Mouse (Mus musculus): ENCODE results near the gene Tpp2.
A peak's percentile ranks its signal among the peaks of the same experiment; 100 is the strongest.

Gene Tpp2

DNA sequence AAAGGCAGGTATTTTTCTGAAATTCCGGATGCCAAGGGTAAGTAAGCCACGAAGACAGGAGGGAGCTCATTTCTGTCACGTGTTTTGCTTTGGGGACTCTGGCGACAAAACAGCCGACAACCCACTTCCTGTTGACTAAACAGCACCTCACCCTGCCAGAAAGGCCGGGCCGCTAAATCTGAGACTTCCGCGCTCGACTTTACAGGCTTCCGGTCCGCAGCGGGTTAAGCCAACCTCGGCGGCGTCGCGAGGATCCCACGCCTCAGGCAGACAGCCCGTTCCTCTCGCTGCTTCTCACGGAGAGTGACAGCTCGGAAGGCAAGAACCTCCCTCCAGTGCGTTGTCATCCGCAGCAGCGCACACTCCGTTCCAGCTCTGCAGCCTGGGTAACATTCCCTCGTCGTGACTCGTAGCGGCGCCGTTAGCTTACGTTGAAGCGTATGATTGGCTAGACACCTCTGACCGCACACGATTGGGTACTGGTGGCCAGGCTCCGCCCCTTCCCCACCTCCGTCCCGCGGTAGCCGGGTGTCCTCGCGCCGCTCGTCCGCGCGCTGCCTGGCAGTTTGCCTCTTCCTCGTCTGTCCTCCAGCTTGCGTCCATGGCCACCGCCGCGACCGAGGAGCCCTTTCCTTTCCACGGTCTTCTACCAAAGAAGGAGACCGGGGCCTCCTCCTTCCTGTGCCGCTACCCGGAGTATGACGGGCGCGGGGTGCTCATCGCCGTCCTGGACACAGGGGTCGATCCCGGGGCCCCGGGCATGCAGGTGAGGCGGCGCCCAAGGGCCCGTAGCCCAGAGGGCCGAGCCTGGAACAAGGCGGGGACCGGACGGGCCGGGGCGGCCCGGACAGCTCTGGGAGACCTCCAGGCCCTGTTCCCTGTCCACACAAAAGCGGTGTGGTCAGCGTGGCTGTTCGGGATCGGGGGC lies at the start of gene Tpp2:
TSS of gene Tpp2 (plus strand) at position 160 of the 928 bp plus-strand sequence.
- peak; percentile 90 to 92 for DNase-seq (ENCODE audit: low spot score in 2 of 2)

DNA sequence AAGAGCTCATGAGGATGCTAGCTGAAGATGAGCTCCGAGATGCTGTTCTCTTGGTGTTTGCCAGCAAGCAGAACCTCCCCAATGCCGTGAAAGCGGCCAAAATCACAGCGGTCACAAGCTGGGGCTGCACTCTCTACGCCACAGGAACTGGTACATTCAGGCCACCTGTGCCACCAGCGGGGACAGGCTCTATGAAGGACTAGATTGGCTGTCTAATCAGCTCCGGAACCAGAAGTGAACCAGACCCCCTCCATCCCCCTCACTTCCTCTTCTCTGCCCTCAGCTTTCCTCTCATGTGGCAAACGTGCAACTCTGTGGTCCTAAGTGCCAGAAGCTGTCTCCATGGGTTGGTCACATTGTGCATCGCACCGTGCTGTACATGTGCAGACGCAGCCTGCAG lies 45.1 kb upstream of the Tpp2 start:
- DNase-seq (ENCODE audit: low spot score in 2 of 2): peak in 1 of 2 experiments; percentile 21

DNA sequence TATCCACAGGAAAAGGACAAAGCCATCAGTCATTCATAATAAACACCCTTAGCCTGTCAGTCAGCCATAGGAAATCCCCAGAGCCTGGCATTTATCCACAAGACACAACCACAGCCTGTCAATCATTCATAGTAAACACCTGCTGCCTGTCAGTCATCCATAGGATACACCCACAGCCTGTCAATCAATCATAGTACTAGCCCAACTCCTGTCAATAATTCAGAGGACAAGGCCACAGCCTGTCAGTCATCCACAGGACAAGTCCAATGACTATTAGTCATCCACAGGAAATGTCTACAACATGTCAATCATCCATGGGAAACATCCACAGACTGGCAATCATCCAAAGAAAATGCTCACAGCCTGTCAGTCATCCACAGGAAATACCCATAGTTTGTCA lies 37.7 kb upstream of the Tpp2 start:
- DNase-seq (ENCODE audit: low spot score in 2 of 2): no peak

DNA sequence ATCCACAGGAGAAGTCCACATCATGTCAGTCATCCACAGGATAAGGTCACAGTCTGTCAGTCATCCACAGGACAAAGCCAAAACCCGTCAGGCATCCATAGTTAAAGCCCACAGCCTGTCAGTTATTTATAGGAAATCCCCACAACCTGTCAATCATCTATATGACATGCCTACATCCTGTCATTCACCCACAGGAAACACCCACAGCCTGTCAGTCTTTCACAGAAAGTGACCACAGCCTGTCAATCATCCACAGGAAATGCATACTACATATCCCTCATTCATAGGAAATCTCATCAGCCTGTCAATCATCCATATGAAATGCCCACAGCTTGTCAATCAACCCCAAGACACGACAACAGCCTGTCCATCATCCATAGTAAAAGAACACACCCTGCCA lies 36.3 kb upstream of the Tpp2 start:
- no peak for DNase-seq (ENCODE audit: low spot score in 2 of 2)

DNA sequence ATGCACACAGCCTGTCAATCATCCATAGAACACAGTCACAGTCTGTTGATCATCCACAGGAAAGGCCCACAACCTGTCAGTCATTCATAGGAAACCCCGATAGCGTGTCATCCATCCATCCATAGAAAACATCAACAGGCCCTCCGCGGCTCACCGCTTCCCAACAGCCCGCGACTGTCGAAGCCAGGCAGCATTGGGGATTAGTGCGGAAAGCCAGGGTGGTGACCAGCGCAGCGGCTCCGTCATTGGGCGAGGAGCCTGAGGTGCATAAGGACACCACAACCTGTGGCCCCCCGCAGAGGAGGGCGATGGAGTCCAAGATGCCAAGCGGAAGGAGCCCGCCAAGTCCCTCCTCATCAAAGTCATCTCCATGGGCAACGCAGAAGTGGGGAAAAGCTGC lies 35.5 kb upstream of the Tpp2 start:
- no peak for DNase-seq (ENCODE audit: low spot score in 2 of 2)

DNA sequence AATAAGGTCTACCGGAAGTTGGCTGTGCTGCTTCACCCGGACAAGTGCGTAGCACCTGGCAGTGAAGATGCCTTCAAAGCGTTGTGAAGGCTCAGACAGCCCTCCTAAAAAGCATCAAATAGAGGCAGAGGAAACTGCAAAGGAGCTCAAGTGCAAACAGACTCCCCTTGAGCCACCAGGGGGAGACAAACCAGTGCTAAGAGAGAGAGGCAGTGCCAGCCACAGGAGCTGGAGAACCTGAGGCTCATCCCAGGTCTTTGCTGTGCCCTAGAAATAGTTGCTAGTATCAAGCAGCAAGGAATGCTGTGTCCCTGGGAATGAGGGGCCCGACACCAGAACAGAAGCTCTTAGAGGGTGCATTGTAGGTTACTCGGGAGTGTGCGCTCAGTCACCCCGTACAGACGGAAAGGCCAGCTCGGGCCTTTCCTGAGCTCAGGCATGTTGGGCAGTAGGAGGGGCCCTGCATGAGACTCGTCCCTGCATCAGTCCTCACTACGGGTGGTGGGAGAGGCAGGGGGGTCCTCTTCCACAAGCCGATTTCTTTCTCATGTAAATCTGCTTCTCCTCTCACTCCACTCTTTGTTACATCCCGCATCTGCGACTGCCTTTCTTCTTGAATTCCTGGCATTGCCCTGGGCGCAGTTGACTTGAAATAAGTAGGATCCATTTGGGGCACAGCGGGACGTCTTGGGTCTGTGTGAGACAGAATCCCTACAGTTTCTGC lies 34.3 kb upstream of the Tpp2 start:
- DNase-seq (ENCODE audit: low spot score in 2 of 2): peak; percentile 66 to 86

DNA sequence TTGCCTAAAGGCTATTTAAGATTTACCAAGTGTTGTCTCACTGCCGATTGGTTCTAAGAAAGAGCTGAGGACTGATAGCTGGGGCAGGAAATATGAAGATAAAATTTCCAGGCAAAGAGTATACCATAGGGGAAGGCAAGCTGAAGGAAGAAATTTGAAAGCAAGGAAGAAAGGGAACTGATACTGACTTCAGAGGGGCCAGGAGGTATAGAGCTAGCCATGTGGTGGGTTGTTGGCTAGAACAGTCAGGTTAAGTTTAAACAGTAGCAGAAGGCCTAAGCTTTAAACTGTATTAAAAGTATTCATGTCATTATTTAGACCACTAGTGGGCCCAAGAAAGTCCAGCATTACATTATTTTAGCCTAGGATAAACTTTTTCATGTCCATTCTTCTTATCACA lies 31.0 kb upstream of the Tpp2 start:
- no peak for DNase-seq (ENCODE audit: low spot score in 2 of 2)

DNA sequence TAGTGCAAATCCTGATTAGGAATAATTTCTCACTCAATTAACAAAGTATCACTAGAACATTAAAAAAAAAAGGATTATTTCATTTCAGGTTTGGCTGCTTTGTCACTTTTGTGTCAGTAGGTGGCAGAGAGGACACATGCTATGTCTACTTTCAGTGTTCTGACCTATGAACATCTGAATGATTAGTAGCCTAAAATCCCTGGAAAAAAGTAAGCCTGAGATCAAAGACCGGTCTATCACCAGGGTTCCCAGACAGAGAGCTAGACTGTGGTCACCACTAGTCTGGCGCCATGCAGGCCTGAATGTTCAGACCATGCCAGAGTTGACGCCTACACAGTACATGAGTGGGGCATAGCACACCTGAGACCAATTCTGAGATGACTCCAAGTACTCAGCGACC lies 30.6 kb upstream of the Tpp2 start:
- DNase-seq (ENCODE audit: low spot score in 2 of 2): no peak

DNA sequence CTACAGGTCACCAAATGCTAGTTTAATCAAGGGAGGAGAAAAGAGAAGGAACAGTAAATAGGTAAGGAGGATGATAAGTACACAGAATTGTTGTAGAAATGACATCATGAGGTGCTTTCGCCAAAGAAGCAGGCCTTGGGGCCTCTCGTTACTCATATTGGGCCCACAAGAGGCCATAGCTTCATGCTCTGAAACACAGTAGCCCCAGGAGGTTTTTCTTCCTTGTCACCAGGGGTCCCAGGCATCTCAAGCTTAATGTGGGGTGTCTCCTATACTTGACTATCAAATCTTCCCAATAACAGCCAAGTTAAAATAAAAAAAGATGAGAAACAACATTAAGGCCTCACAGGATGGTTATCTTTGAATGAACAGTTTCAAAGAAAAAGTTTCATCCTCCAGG lies 18.0 kb upstream of the Tpp2 start:
- DNase-seq (ENCODE audit: low spot score in 2 of 2): no peak

DNA sequence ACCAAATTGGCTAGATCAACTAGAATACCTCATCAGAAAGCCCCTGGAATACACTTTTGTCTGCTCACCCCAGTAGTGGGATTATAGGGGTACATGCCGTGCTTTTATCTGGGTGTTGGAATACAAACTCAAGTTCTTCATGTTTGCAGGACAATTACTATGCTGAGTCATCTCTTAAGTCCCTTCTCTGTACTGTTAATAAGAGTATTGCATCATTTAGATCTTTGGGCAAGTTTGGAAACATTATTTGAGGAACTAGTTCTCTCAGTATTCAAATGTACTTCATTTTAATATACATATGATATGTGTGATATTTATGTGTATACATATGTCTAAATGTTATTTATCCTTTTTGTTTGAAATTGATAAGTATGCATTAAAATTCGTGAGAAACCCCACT lies 16.6 kb upstream of the Tpp2 start:
- DNase-seq (ENCODE audit: low spot score in 2 of 2): no peak

DNA sequence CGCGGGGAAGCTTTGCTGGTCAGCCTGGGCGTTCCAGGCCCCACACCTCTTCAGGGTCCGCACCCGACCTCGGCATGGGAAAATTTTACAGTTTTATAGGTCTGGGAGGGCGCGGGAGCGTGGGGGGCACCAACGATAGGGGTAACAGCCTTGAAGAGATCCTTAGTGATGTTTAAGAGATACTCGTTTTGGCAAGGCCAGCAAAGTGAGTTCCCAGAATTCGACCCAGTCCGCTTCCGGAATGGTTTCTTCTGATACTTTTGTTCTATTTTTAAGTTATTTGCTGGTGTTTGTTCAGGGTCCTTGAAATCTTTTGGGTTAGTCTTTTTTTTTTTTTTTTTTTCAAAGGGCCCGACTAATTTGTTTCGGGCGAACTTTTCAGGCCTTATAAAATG lies 966 bp downstream of the Tpp2 start:
- no peak for DNase-seq (ENCODE audit: low spot score in 2 of 2)

DNA sequence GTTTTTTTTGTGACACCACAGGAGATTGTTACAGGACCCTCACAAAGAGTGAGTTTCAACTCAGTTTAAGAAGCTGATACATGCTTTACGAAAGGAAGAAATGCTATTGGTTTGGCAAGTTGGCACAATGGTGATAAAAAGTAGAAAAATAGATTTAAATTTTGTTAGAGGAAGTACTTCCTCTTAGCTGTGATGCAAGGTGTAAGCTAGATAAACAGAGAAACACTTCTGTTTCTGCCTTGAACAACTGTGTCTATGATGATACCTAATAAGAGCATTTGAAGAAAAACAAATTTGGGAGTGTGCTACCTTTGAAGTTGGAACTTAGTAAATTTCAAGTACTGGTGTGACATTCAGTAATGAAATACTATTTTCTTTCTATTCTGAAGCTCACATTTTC lies 5.9 kb downstream of the Tpp2 start:
- DNase-seq (ENCODE audit: low spot score in 2 of 2): no peak

DNA sequence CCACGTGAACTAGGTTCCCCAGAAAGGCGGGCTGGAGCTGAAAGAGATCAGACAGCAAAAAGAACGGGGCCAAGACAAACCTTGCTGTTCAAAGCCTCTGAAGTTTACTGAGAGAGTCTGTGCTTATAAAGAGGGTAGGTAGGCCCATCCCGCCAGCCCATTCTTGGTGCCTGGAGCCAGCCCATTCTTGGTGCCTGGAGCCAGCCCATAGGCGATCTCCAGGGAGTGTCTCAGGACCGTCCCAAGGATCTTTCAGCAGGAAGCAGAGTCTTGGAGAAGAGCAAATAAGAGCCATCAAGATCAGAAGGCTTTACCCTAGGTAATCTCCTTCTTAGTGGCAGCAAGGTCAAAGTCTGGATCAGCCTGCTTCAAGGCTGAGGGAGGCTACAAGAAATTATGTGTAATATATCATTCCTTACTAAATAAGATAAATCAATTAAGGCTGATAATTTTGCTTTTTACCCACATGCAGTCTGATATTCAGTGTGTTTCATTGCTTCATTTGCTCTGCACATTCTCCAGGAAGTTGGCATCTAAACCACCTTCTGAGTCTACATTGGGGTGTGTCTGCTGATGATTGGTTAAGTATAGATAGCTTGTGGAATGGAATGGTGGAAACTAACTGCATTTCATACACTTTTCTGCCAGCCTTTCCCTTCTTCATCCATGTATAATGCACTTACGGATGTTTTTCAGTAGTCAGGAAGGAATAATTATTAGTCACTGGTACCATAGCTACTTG lies 8.2 kb downstream of the Tpp2 start:
- DNase-seq (ENCODE audit: low spot score in 2 of 2): no peak

DNA sequence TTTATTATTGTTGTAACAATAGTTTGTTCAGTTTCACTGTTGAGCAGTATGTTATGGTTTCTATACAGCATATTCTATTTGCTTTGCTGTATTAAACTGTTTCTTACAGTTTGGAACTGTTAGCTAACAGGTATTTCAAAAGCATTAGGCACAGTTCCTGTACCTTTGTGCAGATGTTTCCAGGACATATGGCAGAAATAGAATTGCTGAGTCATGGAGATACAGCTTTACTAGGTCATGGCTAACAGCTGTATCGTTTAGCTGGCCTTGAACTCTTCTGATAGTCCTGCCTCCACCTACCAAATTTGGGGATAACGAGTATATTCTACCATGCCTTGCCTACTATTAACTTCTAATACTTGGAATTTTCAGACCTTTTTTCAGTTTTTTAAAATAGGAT lies 9.4 kb downstream of the Tpp2 start:
- DNase-seq (ENCODE audit: low spot score in 2 of 2): no peak

DNA sequence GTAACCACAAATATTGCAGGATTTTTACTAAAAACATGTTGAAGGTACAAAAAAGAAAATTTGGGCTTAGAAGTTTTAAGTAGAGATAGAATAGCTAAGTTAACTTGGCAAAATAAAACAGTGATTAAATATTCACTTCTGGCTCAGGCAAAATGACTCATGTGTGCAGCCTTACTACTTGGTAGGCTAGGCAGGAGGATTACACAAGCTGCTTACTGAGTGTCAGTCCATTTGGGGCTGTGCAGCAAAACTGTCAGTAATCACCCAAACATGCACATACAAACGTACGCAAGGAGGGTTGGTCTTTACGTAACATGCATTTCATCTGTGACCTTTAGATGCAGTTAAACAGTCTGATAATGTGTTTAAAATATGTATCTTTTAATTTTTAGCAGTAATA lies 20.2 kb downstream of the Tpp2 start:
- no peak for DNase-seq (ENCODE audit: low spot score in 2 of 2)

DNA sequence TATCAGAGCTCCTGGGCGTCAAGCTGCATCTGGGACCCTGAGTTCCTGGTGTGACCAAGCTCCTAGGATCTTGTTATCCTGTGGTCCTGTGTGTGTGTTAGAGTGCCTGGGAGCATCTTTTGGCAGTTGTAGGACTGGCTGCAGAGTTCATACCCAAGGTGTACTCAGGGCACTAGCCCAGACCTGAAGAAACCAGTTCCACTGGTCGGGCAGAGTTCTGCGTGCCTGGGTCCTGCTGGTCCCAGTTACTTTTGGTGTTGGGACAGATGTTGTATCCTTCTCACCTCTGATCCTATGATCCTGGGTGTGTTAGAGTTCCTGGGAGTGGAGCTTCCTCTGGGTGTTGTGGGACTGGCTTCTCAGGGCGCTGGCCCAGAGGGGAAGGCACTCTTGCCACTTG lies 30.9 kb downstream of the Tpp2 start:
- no peak for DNase-seq (ENCODE audit: low spot score in 2 of 2)

DNA sequence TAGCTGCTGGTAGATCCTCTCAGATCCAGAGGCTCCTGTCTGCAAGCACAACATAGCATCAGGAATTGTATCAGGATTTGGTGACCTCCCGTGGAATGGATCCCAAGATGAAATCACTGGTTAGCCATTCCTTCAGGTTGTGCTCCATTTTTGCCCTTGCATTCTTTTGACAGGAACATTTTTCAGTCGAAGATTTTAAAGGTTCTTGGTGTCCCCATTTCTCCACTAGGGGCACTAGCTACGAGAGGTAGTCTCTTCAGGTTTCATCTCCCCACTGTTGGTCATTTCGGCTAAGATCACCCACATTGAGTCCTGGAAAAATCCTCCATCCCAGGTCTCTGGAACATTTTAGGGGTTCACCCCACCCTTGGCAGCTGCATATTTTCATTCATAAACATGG lies 33.3 kb downstream of the Tpp2 start:
- no peak for DNase-seq (ENCODE audit: low spot score in 2 of 2)

DNA sequence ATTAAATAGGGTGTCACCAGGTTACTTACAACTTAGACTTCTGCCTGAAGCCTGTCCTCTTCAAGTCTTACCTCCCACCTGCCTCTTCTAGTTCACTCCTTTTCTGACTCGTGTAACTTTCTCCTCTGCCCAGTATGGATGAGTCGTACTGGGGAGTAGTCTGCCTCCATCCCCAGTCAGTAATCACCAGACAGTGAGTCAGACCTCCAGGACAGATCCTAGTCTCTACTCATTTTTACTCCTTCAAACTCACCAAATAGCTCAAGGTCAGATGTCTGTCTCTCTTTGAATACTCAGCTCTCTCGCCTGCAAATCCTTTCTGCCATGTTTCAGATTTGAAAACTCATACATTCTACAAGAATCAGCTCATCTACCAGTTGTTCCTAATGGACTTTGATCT lies 35.9 kb downstream of the Tpp2 start:
- no peak for DNase-seq (ENCODE audit: low spot score in 2 of 2)

DNA sequence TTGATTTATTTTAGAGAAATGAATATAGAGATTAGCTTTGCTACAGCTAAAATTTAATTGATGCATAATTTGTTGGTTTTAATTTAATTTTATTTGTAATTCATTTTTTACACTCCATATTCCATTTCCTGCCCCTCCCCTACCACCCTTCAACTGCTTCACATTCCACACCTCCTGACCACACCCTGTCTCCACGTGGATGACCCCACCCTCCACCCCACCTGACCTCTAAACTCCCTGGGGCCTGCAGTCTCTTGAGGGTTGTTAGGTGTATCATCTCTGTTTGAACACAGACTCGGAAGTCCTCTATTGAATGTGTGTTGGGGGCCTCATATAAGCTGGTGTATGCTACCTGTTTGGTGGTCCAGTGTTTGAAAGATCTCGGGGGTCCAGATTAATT lies 37.6 kb downstream of the Tpp2 start:
- no peak for DNase-seq (ENCODE audit: low spot score in 2 of 2)

DNA sequence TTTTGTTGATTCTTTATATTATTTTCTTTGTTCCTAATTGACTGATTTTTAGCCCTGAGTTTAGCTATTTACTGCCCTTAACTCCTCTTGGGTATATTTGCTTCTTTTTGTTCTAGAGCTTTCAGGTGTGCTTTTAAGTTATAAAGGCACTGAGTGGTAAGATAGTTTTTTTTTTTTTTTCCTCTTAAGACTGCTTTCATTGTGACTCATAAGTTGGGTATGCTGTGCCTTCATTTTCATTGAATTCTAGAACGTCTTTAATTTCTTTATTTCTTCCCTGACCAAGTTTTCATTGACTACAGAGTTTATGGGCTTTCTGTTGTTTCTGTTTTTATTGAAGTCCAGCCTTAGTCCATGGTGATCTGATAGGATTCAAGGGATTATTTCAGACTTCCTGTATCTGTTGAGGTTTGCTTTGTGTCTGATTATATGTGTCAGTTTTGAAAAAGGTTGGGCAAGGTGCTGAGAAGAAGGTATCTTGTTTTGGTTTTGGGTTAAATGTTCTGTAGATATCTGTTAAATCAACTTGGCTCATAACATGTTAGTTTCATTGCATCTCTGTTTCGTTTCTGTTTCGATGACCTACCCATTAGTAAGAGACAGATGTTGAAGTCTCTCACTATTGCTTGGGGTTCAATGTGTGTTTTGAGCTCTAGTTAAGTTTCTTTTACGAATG lies 63.6 kb downstream of the Tpp2 start:
- no peak for DNase-seq (ENCODE audit: low spot score in 2 of 2)

DNA sequence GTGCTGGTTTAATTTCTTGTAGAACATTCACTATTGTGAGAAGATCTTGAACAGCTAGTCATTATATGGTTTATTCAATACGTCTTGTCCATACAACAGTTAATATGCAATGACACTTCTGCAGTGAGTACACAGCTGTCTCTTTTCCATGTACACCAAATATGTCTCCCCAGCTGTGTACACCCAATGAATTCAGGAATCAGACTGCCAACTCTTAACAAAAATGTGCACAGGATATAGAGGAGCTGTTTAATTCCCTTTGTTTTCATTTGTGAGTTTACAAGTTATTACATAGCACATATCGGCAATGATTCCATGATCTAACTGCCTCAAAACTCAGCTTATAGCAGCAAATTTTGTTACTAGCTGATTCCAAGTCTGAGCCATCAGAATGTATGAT lies 71.1 kb downstream of the Tpp2 start:
- no peak for DNase-seq (ENCODE audit: low spot score in 2 of 2)

DNA sequence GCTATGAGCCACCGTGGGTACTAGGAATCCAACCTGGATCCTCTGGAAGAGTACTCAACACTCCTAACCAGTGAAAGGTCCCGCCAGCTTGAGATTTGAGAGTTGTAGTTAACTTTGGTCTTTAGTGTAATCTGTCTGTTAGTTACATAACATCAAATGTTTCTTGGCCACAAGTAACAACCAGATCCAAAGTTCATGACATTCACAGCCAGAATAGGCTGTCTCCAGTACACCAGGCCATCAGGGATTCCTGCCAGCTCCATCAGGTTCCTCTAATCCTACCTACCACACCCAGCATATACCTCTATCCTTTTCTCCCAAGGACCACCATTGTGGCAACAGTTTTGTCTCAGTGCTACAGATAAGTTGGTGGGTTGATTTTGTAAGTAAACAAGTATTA lies 82.1 kb downstream of the Tpp2 start:
- DNase-seq (ENCODE audit: low spot score in 2 of 2): no peak

Measured in thymus, postnatal 10 days (tissue).